Mouse (Mus musculus) liver, embryonic 14.5 days (tissue): ENCODE results near the gene Ripor1.

Source experiments
- CTCF ChIP-seq: IDR thresholded peaks from 2 replicates; pipeline ENCODE4 v1.5.1; 2016; ENCODE audit warnings: antibody characterized with exemption, low read depth, control low read depth
- EP300 ChIP-seq: IDR thresholded peaks from 2 replicates; pipeline ENCODE4 v1.6.1; 2016; ENCODE audit warnings: antibody characterized with exemption, low read depth

DNA sequence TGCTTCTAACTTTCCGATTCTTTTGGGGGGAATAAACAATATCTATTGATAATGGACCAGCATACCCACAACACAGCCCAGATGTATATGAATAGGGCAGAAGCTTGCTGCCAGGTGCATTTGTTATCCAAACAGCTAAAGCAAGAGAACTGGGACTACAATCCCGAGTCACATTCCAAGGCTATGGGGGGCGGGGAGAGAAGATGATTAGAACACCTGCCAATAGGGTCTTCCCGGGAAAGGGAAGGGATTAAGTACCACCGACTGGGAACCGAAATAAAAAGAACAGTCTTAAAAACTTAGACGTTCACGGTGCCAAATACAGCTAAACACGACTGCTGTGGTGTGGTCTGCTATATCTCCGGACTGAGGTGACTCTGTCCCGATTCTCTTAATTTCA is 30.4 kb downstream of the Ripor1 start:
- TF ChIP-seq CTCF (no peak), EP300 (no peak)
